Mouse (Mus musculus) brain, embryonic 14.5 days (tissue): ENCODE data around the gene Zfp992.
"Not testable (repeated sequence)": the region's sequence is repeated elsewhere in the genome, so short reads cannot be mapped to it uniquely, and the experiment has no call there.

Experiments used
- CTCF ChIP-seq: fragments of 200-500 bp; IDR thresholded peaks from 2 replicates; pipeline ENCODE4 v1.5.1; 2012; ENCODE audit warnings: inconsistent platforms, mild to moderate bottlenecking, moderate library complexity, borderline replicate concordance; ENCODE audit not compliant: insufficient read depth, insufficient read length; ENCODE audit errors: extremely low read depth
- POLR2A ChIP-seq: fragments of 200-500 bp; IDR thresholded peaks from 2 replicates; pipeline ENCODE4 v1.6.1; 2012; ENCODE audit warnings: mild to moderate bottlenecking, inconsistent platforms, borderline replicate concordance; ENCODE audit not compliant: poor library complexity, insufficient read depth, insufficient read length, severe bottlenecking; ENCODE audit errors: extremely low read depth

DNA sequence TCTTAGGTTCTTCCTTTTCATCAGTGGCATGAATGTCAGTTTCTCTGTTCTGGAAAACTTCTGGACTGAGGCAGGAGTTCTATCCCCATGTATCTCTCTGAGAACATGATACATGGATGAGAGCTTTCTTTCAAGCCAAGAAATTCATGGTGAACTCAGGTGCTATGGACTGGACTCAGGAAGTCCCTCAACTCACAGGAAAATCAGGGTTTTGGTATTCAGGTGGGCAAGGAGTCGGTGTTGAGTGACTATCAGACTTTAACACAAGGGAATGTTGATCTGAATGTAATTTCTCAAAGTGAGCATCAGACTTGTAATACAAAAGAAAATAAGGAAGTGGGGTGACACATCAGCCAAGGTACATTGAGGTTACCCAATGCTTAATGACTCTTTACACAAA lies 43.2 kb downstream of the Zfp992 start:
- not testable (repeated sequence) for TF ChIP-seq POLR2A, CTCF
